Mouse (Mus musculus) CD4-positive helper T cell, adult 2 months (primary cell): Measurements from ENCODE around the gene Pfdn5.
A peak's percentile ranks its signal among the peaks of the same experiment; 100 is the strongest.

Experiments used
- DNase-seq: peaks from one replicate; pipeline ENCODE4 v3.0.0-alpha.2; 2012; ENCODE audit warnings: low read depth, missing footprints, low spot score

The Pfdn5 gene

GRCm38 (mm10) chr15:102376453-102377162, 50.7 kb downstream of the Pfdn5 start:
- DNase-seq, result peak; percentile 75

DNA sequence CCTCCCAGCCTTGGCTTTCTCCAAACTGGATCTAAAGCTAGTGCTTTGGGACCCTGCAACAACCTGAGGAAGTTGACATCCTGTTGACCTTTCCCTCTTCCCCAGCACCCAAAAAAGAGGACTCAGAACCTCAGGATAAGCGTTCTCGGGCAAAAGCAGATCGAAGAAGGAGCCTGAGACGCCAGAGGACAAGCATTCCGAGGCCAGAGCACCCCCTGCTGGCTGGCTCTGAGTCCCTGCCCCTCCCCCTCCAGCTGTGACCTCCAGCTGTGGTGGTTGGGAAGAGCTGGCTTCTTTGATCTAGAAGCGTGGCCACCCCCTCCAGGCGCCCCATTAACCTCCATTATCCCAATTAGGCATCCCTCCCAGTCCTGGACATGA, 51.2 kb downstream of the Pfdn5 start:
- DNase-seq, result peak; percentile 80

GRCm38 (mm10) chr15:102377810-102378262, 51.9 kb downstream of the Pfdn5 start:
- peak; percentile 67 for DNase-seq
